Mouse (Mus musculus) spleen, adult 2 months (tissue): ENCODE results near the gene Tmem44.

ENCODE experiments used
- CTCF ChIP-seq: fragments of 200-500 bp; IDR thresholded peaks from 2 replicates; pipeline ENCODE4 v1.5.1; 2011; ENCODE audit warnings: mild to moderate bottlenecking, inconsistent platforms; ENCODE audit not compliant: insufficient read depth, insufficient read length, insufficient replicate concordance; ENCODE audit errors: extremely low read depth
- POLR2A ChIP-seq: fragments of 200-500 bp; IDR thresholded peaks from 2 replicates; pipeline ENCODE4 v1.6.1; 2011; ENCODE audit warnings: low read depth, low read length, inconsistent platforms

DNA sequence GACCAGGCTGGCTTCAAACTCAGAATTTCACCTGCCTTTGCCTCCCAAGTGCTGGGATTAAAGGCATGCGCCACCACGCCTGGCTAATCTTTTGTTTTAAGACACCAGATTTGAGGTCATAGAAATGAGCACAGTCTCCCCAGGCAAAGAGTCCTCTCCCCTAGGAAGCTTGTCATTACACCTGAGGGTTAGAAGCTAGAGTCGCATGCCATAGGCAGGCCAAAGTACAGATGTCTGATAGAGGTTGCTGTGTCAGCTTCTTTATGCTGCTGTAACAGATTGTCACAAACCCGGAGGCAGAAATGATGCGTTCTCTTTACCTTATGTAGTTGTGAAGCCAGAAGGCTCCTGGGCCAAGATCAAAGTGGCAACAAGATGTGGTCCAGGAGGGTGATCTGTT is 53.3 kb downstream of the Tmem44 start:
- TF ChIP-seq POLR2A (no peak), CTCF (no peak)
